Comparison of ENCODE assay signal across 21 mouse cellular contexts in the genomic region with DNA sequence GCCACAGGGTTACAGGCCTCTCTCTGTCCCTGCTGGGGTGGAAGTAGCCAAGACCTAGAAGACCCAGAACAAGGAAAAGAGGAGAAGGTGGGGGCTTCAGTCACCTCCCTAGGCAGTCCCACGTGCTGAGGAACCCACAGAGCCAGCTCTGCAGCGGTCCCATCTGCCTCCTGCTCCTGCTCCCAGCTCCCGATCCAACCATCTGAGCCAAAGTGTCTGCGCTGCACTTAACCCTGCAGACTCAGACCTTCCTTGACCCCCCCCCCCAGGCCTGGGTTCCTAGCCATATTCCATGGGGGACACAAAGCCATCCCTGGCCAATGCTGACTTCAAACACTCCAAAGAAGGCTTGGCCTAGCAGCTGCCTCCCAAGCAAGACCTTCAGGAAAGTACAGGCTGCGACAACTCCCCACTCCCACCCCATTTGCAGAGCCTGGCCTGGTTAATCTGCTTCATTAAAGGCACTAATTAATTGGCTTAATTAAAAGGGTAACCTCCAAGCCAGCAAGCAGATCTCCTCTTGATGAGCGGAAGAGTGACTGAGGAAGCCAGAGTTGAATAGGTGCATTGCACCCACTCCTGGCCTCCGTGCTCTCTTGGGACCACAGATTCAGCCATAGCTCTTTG. TPM values are rescaled to one million over a fixed set of nuclear protein-coding genes. Genes with fewer than 3 reads are reported as not detected.
A peak's percentile ranks its signal among the peaks of the same experiment; 100 is the strongest.
DNase-seq lines count a peak whose midpoint lies in the region; ATAC-seq lines count a peak whose summit lies in the region.
"Had no signal": no experiment of that assay in that cellular context is flagged by ENCODE, and none has a peak within 500 bp of the region (broad histone marks: within the 10 kb centered on the region; RNA-seq: fewer than 3 reads in every experiment).

No protein-coding gene starts in this region.

- no peaks in the 10 kb centered on the region; the same call in 1 of the 2 replicates for H3K9me3 ChIP-seq in forebrain, embryonic 10.5 days
- no peaks in the 10 kb centered on the region for H3K9me3 ChIP-seq in forebrain, embryonic 11.5 days (ENCODE audit: control insufficient read depth, low read length)
- H3K9me3 ChIP-seq in hindbrain, embryonic 10.5 days, result no peaks in the 10 kb centered on the region
- no peaks in the 10 kb centered on the region for H3K9me3 ChIP-seq in hindbrain, embryonic 11.5 days (ENCODE audit: control insufficient read depth, low read length)
- no peaks in the 10 kb centered on the region for H3K9me3 ChIP-seq in forebrain, embryonic 12.5 days
- no peaks in the 10 kb centered on the region for H3K9me3 ChIP-seq in limb, embryonic 10.5 days (replicated peaks)
- H3K9me3 ChIP-seq: limb, embryonic 13.5 days; liver, embryonic 12.5 days; midbrain, embryonic 13.5 days had no signal

- DNase-seq in forebrain, embryonic 10.5 days (ENCODE audit: extremely low spot score, low spot score), result no peak
- DNase-seq in forebrain, embryonic 11.5 days (ENCODE audit: low spot score), result no peak
- no peak for DNase-seq in hindbrain, embryonic 10.5 days (ENCODE audit: low spot score)
- no peak for DNase-seq in hindbrain, embryonic 11.5 days (ENCODE audit: low spot score)
- DNase-seq in limb, embryonic 10.5 days (ENCODE audit: low spot score), result no peak
- DNase-seq in adrenal gland, adult 2 months, result no peak
- DNase-seq in adrenal gland, postnatal 25 days, result no peak
- DNase-seq: adrenal gland, postnatal 14 days; cerebellum, adult 11 months; cerebellum, adult 9-11 months; gastrocnemius, postnatal 36 days; kidney, adult 11 months; lung, adult 18-20 months; thymus, postnatal 14 days had no signal

- ATAC-seq in forebrain, embryonic 11.5 days (replicated peaks; ENCODE audit: low FRiP score), result no peak
- no peak for ATAC-seq in hindbrain, embryonic 11.5 days (ENCODE audit: low FRiP score)
- no peak for ATAC-seq in forebrain, embryonic 12.5 days (ENCODE audit: low FRiP score)
- ATAC-seq: activated CD4-positive, CD25-positive, alpha-beta regulatory T cell, adult 4 months; liver, embryonic 12.5 days; midbrain, embryonic 13.5 days had no signal

- 81% methylated on average over 7 of the region's 7 CpGs for WGBS in forebrain, embryonic 10.5 days
- WGBS in forebrain, embryonic 11.5 days, result 72% methylated on average over 7 of the region's 7 CpGs
- 79% methylated on average over 7 of the region's 7 CpGs for WGBS in hindbrain, embryonic 10.5 days
- 80% methylated on average over 7 of the region's 7 CpGs for WGBS in hindbrain, embryonic 11.5 days
- WGBS in forebrain, embryonic 12.5 days, result 56% methylated on average over 7 of the region's 7 CpGs
- 83% methylated on average over 7 of the region's 7 CpGs for WGBS in limb, embryonic 10.5 days

- no peak overlapping the region for H3K9ac ChIP-seq in forebrain, embryonic 11.5 days (ENCODE audit: low read length)
- no peak overlapping the region for H3K9ac ChIP-seq in hindbrain, embryonic 11.5 days (ENCODE audit: low read depth, low read length)
- H3K9ac ChIP-seq in forebrain, embryonic 12.5 days, result no peak overlapping the region; the same call in 1 of the 2 replicates
- H3K9ac ChIP-seq: limb, embryonic 13.5 days; liver, embryonic 12.5 days; midbrain, embryonic 13.5 days had no signal

- no peak overlapping the region for H3K4me3 ChIP-seq in forebrain, embryonic 10.5 days
- H3K4me3 ChIP-seq in forebrain, embryonic 11.5 days (ENCODE audit: low read depth, low read length), result no peak overlapping the region
- H3K4me3 ChIP-seq in hindbrain, embryonic 10.5 days, result no peak overlapping the region
- H3K4me3 ChIP-seq in hindbrain, embryonic 11.5 days (ENCODE audit: low read depth, low read length), result no peak overlapping the region
- no peak overlapping the region for H3K4me3 ChIP-seq in forebrain, embryonic 12.5 days (replicated peaks)
- no peak overlapping the region for H3K4me3 ChIP-seq in limb, embryonic 10.5 days
- H3K4me3 ChIP-seq: limb, embryonic 13.5 days; liver, embryonic 12.5 days; midbrain, embryonic 13.5 days had no signal

- peaks cover 93% of the 10 kb centered on the region for H3K4me1 ChIP-seq in forebrain, embryonic 10.5 days
- peaks cover 16% of the 10 kb centered on the region for H3K4me1 ChIP-seq in forebrain, embryonic 11.5 days (replicated peaks; ENCODE audit: control insufficient read depth, insufficient read depth, low read length)
- peaks cover 95% of the 10 kb centered on the region for H3K4me1 ChIP-seq in hindbrain, embryonic 10.5 days (replicated peaks)
- H3K4me1 ChIP-seq in hindbrain, embryonic 11.5 days (replicated peaks; ENCODE audit: control insufficient read depth, insufficient read depth, low read length), result peaks cover 19% of the 10 kb centered on the region
- peaks cover 80% of the 10 kb centered on the region for H3K4me1 ChIP-seq in forebrain, embryonic 12.5 days
- H3K4me1 ChIP-seq in limb, embryonic 10.5 days, result peaks cover 76% of the 10 kb centered on the region
- H3K4me1 ChIP-seq: liver, embryonic 12.5 days had no signal

- H3K36me3 ChIP-seq in forebrain, embryonic 10.5 days (replicated peaks), result no peaks in the 10 kb centered on the region
- no peaks in the 10 kb centered on the region for H3K36me3 ChIP-seq in forebrain, embryonic 11.5 days (ENCODE audit: control insufficient read depth, insufficient read depth, low read length)
- no peaks in the 10 kb centered on the region for H3K36me3 ChIP-seq in hindbrain, embryonic 10.5 days
- H3K36me3 ChIP-seq in hindbrain, embryonic 11.5 days (ENCODE audit: control insufficient read depth, insufficient read depth, low read length), result no peaks in the 10 kb centered on the region
- H3K36me3 ChIP-seq in forebrain, embryonic 12.5 days (replicated peaks), result no peaks in the 10 kb centered on the region
- no peaks in the 10 kb centered on the region for H3K36me3 ChIP-seq in limb, embryonic 10.5 days
- H3K36me3 ChIP-seq: limb, embryonic 13.5 days; liver, embryonic 12.5 days; midbrain, embryonic 13.5 days had no signal

- no peak overlapping the region for H3K4me2 ChIP-seq in forebrain, embryonic 11.5 days (ENCODE audit: low read depth, low read length, severe bottlenecking)
- no peak overlapping the region for H3K4me2 ChIP-seq in hindbrain, embryonic 11.5 days (replicated peaks; ENCODE audit: low read depth, low read length)
- no peak overlapping the region for H3K4me2 ChIP-seq in forebrain, embryonic 12.5 days
- H3K4me2 ChIP-seq: limb, embryonic 13.5 days; liver, embryonic 12.5 days; midbrain, embryonic 13.5 days had no signal

- H3K27ac ChIP-seq in forebrain, embryonic 10.5 days, result peak overlapping the region; percentile 58
- no peak overlapping the region for H3K27ac ChIP-seq in forebrain, embryonic 11.5 days (ENCODE audit: low read depth, low read length)
- peak overlapping the region; percentile 73 for H3K27ac ChIP-seq in hindbrain, embryonic 10.5 days
- no peak overlapping the region for H3K27ac ChIP-seq in hindbrain, embryonic 11.5 days (ENCODE audit: low read depth, low read length)
- H3K27ac ChIP-seq in forebrain, embryonic 12.5 days, result 0 out of 2 replicates have a peak overlapping the region, but pooled peaks have one; percentile 42
- peak overlapping the region; percentile 56; the same call in 1 of the 2 replicates for H3K27ac ChIP-seq in limb, embryonic 10.5 days
- H3K27ac ChIP-seq: limb, embryonic 13.5 days; liver, embryonic 12.5 days; midbrain, embryonic 13.5 days had no signal

- H3K27me3 ChIP-seq in forebrain, embryonic 10.5 days (ENCODE audit: poor library complexity, severe bottlenecking), result peaks cover 99% of the 10 kb centered on the region
- no peaks in the 10 kb centered on the region; the same call in 1 of the 2 replicates for H3K27me3 ChIP-seq in forebrain, embryonic 11.5 days (ENCODE audit: control insufficient read depth, insufficient read depth, low read length)
- H3K27me3 ChIP-seq in hindbrain, embryonic 10.5 days (ENCODE audit: insufficient read depth, poor library complexity, severe bottlenecking), result peaks cover 57% of the 10 kb centered on the region
- 0 out of 2 replicates have a peak, but pooled peaks cover 4% of the 10 kb centered on the region for H3K27me3 ChIP-seq in hindbrain, embryonic 11.5 days (ENCODE audit: control insufficient read depth, insufficient read depth, low read length)
- peaks cover 25% of the 10 kb centered on the region for H3K27me3 ChIP-seq in forebrain, embryonic 12.5 days
- H3K27me3 ChIP-seq in limb, embryonic 10.5 days (ENCODE audit: low read depth, poor library complexity, severe bottlenecking), result peaks cover 99% of the 10 kb centered on the region

RNA-seq across cellular contexts. Expression of a gene that starts 45.9 kb away (rescaled TPM):
- 4.0 and 4.8 TPM in 2 replicates for polyA plus RNA-seq in forebrain, embryonic 10.5 days (2016; fragmentation: Nextera tagmentation; extraction: Ambion mirVana)
- polyA plus RNA-seq in forebrain, embryonic 11.5 days (2014; fragmentation: Nextera tagmentation; extraction: Ambion mirVana), result 7.7 and 9.0 TPM in 2 replicates
- polyA plus RNA-seq in hindbrain, embryonic 10.5 days (2016; fragmentation: Nextera tagmentation; extraction: Ambion mirVana), result 3.1 and 4.0 TPM in 2 replicates
- polyA plus RNA-seq in hindbrain, embryonic 11.5 days (2014; fragmentation: Nextera tagmentation; extraction: Ambion mirVana), result 4.6 and 5.6 TPM in 2 replicates
- polyA plus RNA-seq in forebrain, embryonic 12.5 days (2016; fragmentation: Nextera tagmentation; extraction: Ambion mirVana), result 7.3 and 8.0 TPM in 2 replicates
- polyA plus RNA-seq in limb, embryonic 10.5 days (2016; fragmentation: Nextera tagmentation; extraction: Ambion mirVana), result 0.54 and 1.6 TPM in 2 replicates
- total RNA-seq in adrenal gland, adult 2 months (2021), result 1 to 10 TPM; 2.1 to 9.2 TPM
- polyA plus RNA-seq in adrenal gland, adult 2 months (2012; rRNA removed), result 0.79 and 2.9 TPM in 2 replicates
- total RNA-seq in adrenal gland, postnatal 25 days (2021), result 1.6 and 2.0 TPM in 2 replicates
- total RNA-seq: hematopoietic stem cell, adult 5-6 weeks; megakaryocyte, adult 5-6 weeks had no signal
- polyA plus RNA-seq: activated CD4-positive, CD25-positive, alpha-beta regulatory T cell, adult 4 months had no signal

RNA-seq across cellular contexts. Expression of a gene that starts 54.7 kb away (rescaled TPM):
- polyA plus RNA-seq in forebrain, embryonic 10.5 days (2016; fragmentation: Nextera tagmentation; extraction: Ambion mirVana), result 275 and 280 TPM in 2 replicates
- 238 and 256 TPM in 2 replicates for polyA plus RNA-seq in forebrain, embryonic 11.5 days (2014; fragmentation: Nextera tagmentation; extraction: Ambion mirVana)
- polyA plus RNA-seq in hindbrain, embryonic 10.5 days (2016; fragmentation: Nextera tagmentation; extraction: Ambion mirVana), result 273 and 309 TPM in 2 replicates
- 246 and 250 TPM in 2 replicates for polyA plus RNA-seq in hindbrain, embryonic 11.5 days (2014; fragmentation: Nextera tagmentation; extraction: Ambion mirVana)
- 220 and 238 TPM in 2 replicates for polyA plus RNA-seq in forebrain, embryonic 12.5 days (2016; fragmentation: Nextera tagmentation; extraction: Ambion mirVana)
- 252 and 263 TPM in 2 replicates for polyA plus RNA-seq in limb, embryonic 10.5 days (2016; fragmentation: Nextera tagmentation; extraction: Ambion mirVana)
- 100 to 1,000 TPM; 130 to 138 TPM for total RNA-seq in adrenal gland, adult 2 months (2021)
- 139 and 141 TPM in 2 replicates for polyA plus RNA-seq in adrenal gland, adult 2 months (2012; rRNA removed)
- 102 and 132 TPM in 2 replicates for total RNA-seq in adrenal gland, postnatal 25 days (2021)

Comparison
In these comparisons a context has a peak if more than half of its experiments do, and no peak if none do; other contexts are left out.
1. H3K27ac ChIP-seq: peak in forebrain, embryonic 10.5 days (single experiment), hindbrain, embryonic 10.5 days (single experiment), forebrain, embryonic 12.5 days (single experiment) and limb, embryonic 10.5 days (single experiment); none in forebrain, embryonic 11.5 days (single experiment) and hindbrain, embryonic 11.5 days (single experiment).